Mouse (Mus musculus) CH12.LX (cell line): ENCODE measurements around the gene Pla2g5. TPM values are rescaled to one million over a fixed set of nuclear protein-coding genes. Genes with fewer than 3 reads are reported as not detected.

ENCODE experiments used
- DNase-seq: peaks from one replicate; pipeline ENCODE4 v3.0.0-alpha.2; 2013; ENCODE audit errors: extremely low read depth
- H3K27ac ChIP-seq: 2 replicates; pipeline ENCODE4 v1.5.1; 2012; ENCODE audit warnings: low read depth, mild to moderate bottlenecking, control low read depth, moderate library complexity; ENCODE audit not compliant: insufficient read depth
- H3K27me3 ChIP-seq: replicated peaks from 2 replicates; pipeline ENCODE3; 2012; ENCODE audit warnings: inconsistent platforms
- H3K36me3 ChIP-seq, 2 experiments: replicated peaks in 1 of 2; 2 replicates each; pipeline versions ENCODE3 to v1.6.1; 2012; ENCODE audit warnings: inconsistent platforms in 1 of 2, low read length in 1 of 2, mild to moderate bottlenecking in 1 of 2, mixed read lengths in 1 of 2, moderate library complexity in 1 of 2; ENCODE audit not compliant: control insufficient read depth in 1 of 2, insufficient read depth in 1 of 2
- H3K4me1 ChIP-seq, 2 experiments: 2 replicates each; pipeline ENCODE4 v1.6.1; 2012; ENCODE audit warnings: inconsistent platforms in 1 of 2, moderate library complexity in 1 of 2; ENCODE audit not compliant: insufficient read depth in 2 of 2, control insufficient read depth in 1 of 2
- H3K4me2 ChIP-seq: 2 replicates; pipeline ENCODE4 v1.6.1; 2012; ENCODE audit warnings: low read depth, mild to moderate bottlenecking, control low read depth; ENCODE audit not compliant: poor library complexity, insufficient read depth, severe bottlenecking
- H3K4me3 ChIP-seq, 3 experiments: fragments of 150-350 bp in 1 of 3; sonication (generic) in 1 of 3; replicated peaks in 1 of 3; 2 replicates each; pipeline versions ENCODE3 to v1.5.1; 2011 to 2012; ENCODE audit warnings: low read depth in 2 of 3, low read length in 2 of 3, mild to moderate bottlenecking in 2 of 3, moderate library complexity in 2 of 3, control low read depth in 1 of 3, improper control_type of control experiment in 1 of 3, inconsistent platforms in 1 of 3, mixed read lengths in 1 of 3; ENCODE audit not compliant: poor library complexity in 1 of 3
- H3K79me2 ChIP-seq: replicated peaks from 2 replicates; pipeline ENCODE4 v1.6.1; 2012; ENCODE audit warnings: mild to moderate bottlenecking, moderate library complexity; ENCODE audit not compliant: control insufficient read depth, poor library complexity, insufficient read depth, severe bottlenecking; ENCODE audit errors: extremely low read depth
- H3K9ac ChIP-seq: 2 replicates; pipeline ENCODE4 v1.6.1; 2012; ENCODE audit warnings: low read depth, mild to moderate bottlenecking, control low read depth, moderate library complexity; ENCODE audit not compliant: insufficient read depth
- H3K9me3 ChIP-seq: replicated peaks from 2 replicates; pipeline ENCODE3; 2012; ENCODE audit warnings: low read length, inconsistent platforms, mixed read lengths
- BHLHE40 ChIP-seq: IDR thresholded peaks from 2 replicates; pipeline ENCODE4 v1.6.1; 2011; ENCODE audit warnings: mild to moderate bottlenecking, low read depth, low read length, improper control_type of control experiment
- ELF1 ChIP-seq: IDR thresholded peaks from 2 replicates; pipeline ENCODE4 v1.6.1; 2014; ENCODE audit warnings: low read depth, mild to moderate bottlenecking, inconsistent platforms, low read length, improper control_type of control experiment
- EP300 ChIP-seq: IDR thresholded peaks from 2 replicates; pipeline ENCODE4 v1.6.1; 2011; ENCODE audit warnings: low read length, improper control_type of control experiment
- IRF4 ChIP-seq: IDR thresholded peaks from 2 replicates; pipeline ENCODE4 v1.6.1; 2014; ENCODE audit warnings: low read depth, mild to moderate bottlenecking, inconsistent platforms, low read length, improper control_type of control experiment
- TCF12 ChIP-seq: IDR thresholded peaks from 2 replicates; pipeline ENCODE4 v1.6.1; 2014; ENCODE audit warnings: low read depth, mild to moderate bottlenecking, inconsistent platforms, low read length, improper control_type of control experiment
- USF1 ChIP-seq: IDR thresholded peaks from 2 replicates; pipeline ENCODE4 v1.6.1; 2014; ENCODE audit warnings: low read depth, mild to moderate bottlenecking, inconsistent platforms, low read length, improper control_type of control experiment
- USF2 ChIP-seq: conservative IDR thresholded peaks from 2 replicates; pipeline ENCODE4 v1.6.1; 2011; ENCODE audit warnings: low read depth, low read length, improper control_type of control experiment
- dilution Hi-C: fragments of 300-500 bp; cut with MboI; formaldehyde crosslinking; loops from 2 replicates; pipeline ENCODE4 v1.14.3; 2020; ENCODE audit warnings: low sequenced_read_pairs; ENCODE audit not compliant: extremely low pct_unique_long_range_greater_than_20kb, extremely low pct_ligation_motif_present
- in situ Hi-C: fragments of 300-500 bp; cut with MboI; formaldehyde crosslinking; loops from 3 replicates; pipeline ENCODE4 v1.14.3; 2019; ENCODE audit warnings: low sequenced_read_pairs, low pct_ligation_motif_present, low pct_unique_long_range_greater_than_20kb, mixed read lengths
- polyA plus RNA-seq: library from polyadenylated mRNA; unstranded; fragments of >175 nt; gene quantifications from 2 replicates; pipeline ENCODE4 v1.2.1, GENCODE M21; 2012; ENCODE audit warnings: low read depth; ENCODE audit not compliant: insufficient read length
- total RNA-seq, 2 experiments: library from RNA; depleted of rRNA; stranded (reverse); fragments of 300-350 nt in 1 of 2; fragments of >200 nt in 1 of 2; gene quantifications; 2 replicates each; pipeline ENCODE4 v1.2.3; 2012 to 2014

Pla2g5 gene
- total and polyA plus RNA-seq, 3 experiments = 0.53 to 0.68 TPM; not detected in 1

- Histone ChIP-seq H3K4me1 (no peaks in the 10 kb centered on the region; a peak in 1 of 4 replicates), H3K4me3 (no peak overlapping the region), H3K79me2 (no peaks in the 10 kb centered on the region), H3K27ac (no peak overlapping the region), H3K9me3 (peaks cover 8% of the 10 kb centered on the region), H3K36me3 (no peaks in the 10 kb centered on the region), H3K9ac (no peak overlapping the region), H3K27me3 (peaks cover 78% of the 10 kb centered on the region), H3K4me2 (no peak overlapping the region)
- dilution Hi-C loops (no loop called here), in situ Hi-C loops (no loop called here)
- DNase-seq = no peak
- TF ChIP-seq ELF1 (no peak), IRF4 (no peak), BHLHE40 (no peak), TCF12 (no peak), USF1 (no peak), EP300 (no peak), USF2 (no peak)
Measured at GRCm38 (mm10) chr4:138752603-138753002, 110.7 kb downstream of the Pla2g5 start.

Other genes with a start within 250 kb of the Pla2g5 start
- gene Vwa5b1, start 227.6 kb downstream of the Pla2g5 start, total RNA-seq (2012; rRNA removed) = not detected in 2 replicates
- gene Vwa5b1, start 227.6 kb downstream of the Pla2g5 start, total RNA-seq (2014; rRNA removed) = not detected in 2 replicates
- not detected in 2 replicates for gene Vwa5b1, start 227.6 kb downstream of the Pla2g5 start, polyA plus RNA-seq
- not detected in 2 replicates for gene Pla2g2c, start 138.7 kb downstream of the Pla2g5 start, total RNA-seq (2012; rRNA removed)
- gene Pla2g2c, start 138.7 kb downstream of the Pla2g5 start, total RNA-seq (2014; rRNA removed) = not detected in 2 replicates
- not detected in 2 replicates for gene Pla2g2c, start 138.7 kb downstream of the Pla2g5 start, polyA plus RNA-seq
- gene Ubxn10, start 126.3 kb downstream of the Pla2g5 start, total RNA-seq (2012; rRNA removed) = not detected in 2 replicates
- gene Ubxn10, start 126.3 kb downstream of the Pla2g5 start, total RNA-seq (2014; rRNA removed) = not detected in 2 replicates
- gene Ubxn10, start 126.3 kb downstream of the Pla2g5 start, polyA plus RNA-seq = not detected in 2 replicates
- gene Pla2g2f, start 105.9 kb downstream of the Pla2g5 start, total RNA-seq (2012; rRNA removed) = not detected in 2 replicates
- not detected in 2 replicates for gene Pla2g2f, start 105.9 kb downstream of the Pla2g5 start, total RNA-seq (2014; rRNA removed)
- not detected in 2 replicates for gene Pla2g2f, start 105.9 kb downstream of the Pla2g5 start, polyA plus RNA-seq
- not detected in 2 replicates for gene Pla2g2d, start 87.7 kb downstream of the Pla2g5 start, total RNA-seq (2012; rRNA removed)
- not detected in 2 replicates for gene Pla2g2d, start 87.7 kb downstream of the Pla2g5 start, total RNA-seq (2014; rRNA removed)
- gene Pla2g2d, start 87.7 kb downstream of the Pla2g5 start, polyA plus RNA-seq = not detected in 2 replicates
- not detected in 2 replicates for gene Gm13030, start 10.5 kb upstream of the Pla2g5 start, total RNA-seq (2012; rRNA removed)
- gene Gm13030, start 10.5 kb upstream of the Pla2g5 start, total RNA-seq (2014; rRNA removed) = not detected in 2 replicates
- not detected in 2 replicates for gene Gm13030, start 10.5 kb upstream of the Pla2g5 start, polyA plus RNA-seq
- 0.30 and 0.50 TPM in 2 replicates for gene Pla2g2e, start 14.5 kb upstream of the Pla2g5 start, total RNA-seq (2012; rRNA removed)
- gene Pla2g2e, start 14.5 kb upstream of the Pla2g5 start, total RNA-seq (2014; rRNA removed) = not detected in 2 replicates
- gene Pla2g2e, start 14.5 kb upstream of the Pla2g5 start, polyA plus RNA-seq = not detected in 2 replicates
- 5.5 and 6.3 TPM in 2 replicates for gene Otud3, start 50.5 kb upstream of the Pla2g5 start, total RNA-seq (2012; rRNA removed)
- 2.8 and 3.2 TPM in 2 replicates for gene Otud3, start 50.5 kb upstream of the Pla2g5 start, total RNA-seq (2014; rRNA removed)
- 5.4 TPM in 2 replicates for gene Otud3, start 50.5 kb upstream of the Pla2g5 start, polyA plus RNA-seq
- gene Rnf186, start 103.6 kb upstream of the Pla2g5 start, total RNA-seq (2012; rRNA removed) = not detected in 2 replicates
- gene Rnf186, start 103.6 kb upstream of the Pla2g5 start, total RNA-seq (2014; rRNA removed) = not detected in 2 replicates
- gene Rnf186, start 103.6 kb upstream of the Pla2g5 start, polyA plus RNA-seq = not detected in 2 replicates
- 22.2 and 23.2 TPM in 2 replicates for gene Tmco4, start 109.4 kb upstream of the Pla2g5 start, total RNA-seq (2012; rRNA removed)
- 16.1 and 20.3 TPM in 2 replicates for gene Tmco4, start 109.4 kb upstream of the Pla2g5 start, total RNA-seq (2014; rRNA removed)
- gene Tmco4, start 109.4 kb upstream of the Pla2g5 start, polyA plus RNA-seq = 19.2 and 21.7 TPM in 2 replicates
- not detected in 2 replicates for gene Htr6, start 212.1 kb upstream of the Pla2g5 start, total RNA-seq (2012; rRNA removed)
- gene Htr6, start 212.1 kb upstream of the Pla2g5 start, total RNA-seq (2014; rRNA removed) = not detected in 2 replicates
- not detected in 2 replicates for gene Htr6, start 212.1 kb upstream of the Pla2g5 start, polyA plus RNA-seq
- 0.55 and 0.89 TPM in 2 replicates for gene Nbl1, start 229.5 kb upstream of the Pla2g5 start, total RNA-seq (2012; rRNA removed)
- gene Nbl1, start 229.5 kb upstream of the Pla2g5 start, total RNA-seq (2014; rRNA removed) = 1.4 and 1.5 TPM in 2 replicates
- gene Nbl1, start 229.5 kb upstream of the Pla2g5 start, polyA plus RNA-seq = 2.0 and 3.3 TPM in 2 replicates